Mouse (Mus musculus) G1E (cell line): ENCODE measurements around the gene Arhgap42.

ENCODE experiments used
- CTCF ChIP-seq: IDR thresholded peaks from 2 replicates; pipeline ENCODE4 v1.5.1; 2012; ENCODE audit warnings: low read depth, low read length, inconsistent platforms, mixed read lengths
- GATA1 ChIP-seq: IDR thresholded peaks from 2 replicates; pipeline ENCODE4 v1.6.1; 2012; ENCODE audit warnings: borderline replicate concordance, low read length, inconsistent platforms, mixed read lengths
- GATA2 ChIP-seq: IDR thresholded peaks from 2 replicates; pipeline ENCODE4 v1.6.1; 2012; ENCODE audit warnings: low read depth, low read length, inconsistent platforms, borderline replicate concordance
- POLR2AphosphoS5 ChIP-seq: IDR thresholded peaks from 2 replicates; pipeline ENCODE4 v1.6.1; 2012; ENCODE audit warnings: low read depth, low read length, inconsistent platforms; ENCODE audit not compliant: insufficient replicate concordance
- TAL1 ChIP-seq: conservative IDR thresholded peaks from 2 replicates; pipeline ENCODE4 v1.6.1; 2012; ENCODE audit warnings: low read depth, low read length, inconsistent platforms, mixed read lengths

GRCm38 (mm10) chr9:9245994-9246393 lies 7.1 kb upstream of the Arhgap42 start:
- no peak for TF ChIP-seq CTCF
- no peak for TF ChIP-seq GATA1
- no peak for TF ChIP-seq POLR2AphosphoS5
- TF ChIP-seq GATA2 = no peak
- no peak for TF ChIP-seq TAL1
